Mouse (Mus musculus) ES-Bruce4 (cell line): ENCODE results near the gene Pikfyve.
"Not testable (repeated sequence)": the region's sequence is repeated elsewhere in the genome, so short reads cannot be mapped to it uniquely, and the experiment has no call there.

Experiments used
- CTCF ChIP-seq: IDR thresholded peaks from one replicate; pipeline ENCODE4 v1.8.1; 2011; ENCODE audit warnings: low read depth, low read length
- EP300 ChIP-seq: IDR thresholded peaks from 2 replicates; pipeline ENCODE4 v1.6.1; 2011; ENCODE audit warnings: low read depth, low read length; ENCODE audit not compliant: insufficient read depth
- POLR2A ChIP-seq: IDR thresholded peaks from one replicate; pipeline ENCODE4 v1.8.1; 2011; ENCODE audit warnings: low read length; ENCODE audit not compliant: insufficient read depth

- TF ChIP-seq CTCF, POLR2A, EP300: not testable (repeated sequence)
Measured at GRCm38 (mm10) chr1:65229768-65230167, 43.3 kb downstream of the Pikfyve start.
